Mouse (Mus musculus) midbrain, postnatal 0 days (tissue): ENCODE measurements at regions not wholly inside any gene's neighbourhood (a gene's known extent, or its start where the extent isn't known, plus 50 kb on each side); places are given as distances from the start of the nearest gene placed in this dataset.
A peak's percentile ranks its signal among the peaks of the same experiment; 100 is the strongest.

Source experiments
- ATAC-seq: fragments of 200-750 bp; cut with Nextera tagmentation; 2 replicates; pipeline ENCODE4 v1.8.0; 2017; ENCODE audit warnings: moderate number of reproducible peaks, mild to moderate bottlenecking, moderate TSS enrichment, moderate library complexity; ENCODE audit not compliant: low FRiP score
- DNase-seq: peaks from one replicate; pipeline ENCODE4 v3.0.0-alpha.2; 2015; ENCODE audit warnings: low spot score
- H3K27ac ChIP-seq: fragments of 300-500 bp; sonication (generic); 2 replicates; pipeline ENCODE4 v1.5.1; 2014; ENCODE audit warnings: low read depth, mild to moderate bottlenecking, low read length, mixed read lengths
- H3K27me3 ChIP-seq: fragments of 300-500 bp; sonication (generic); 2 replicates; pipeline ENCODE4 v1.6.1; 2014; ENCODE audit warnings: low read length, control low read depth, mixed read lengths; ENCODE audit not compliant: insufficient read depth
- H3K36me3 ChIP-seq: fragments of 300-500 bp; sonication (generic); 2 replicates; pipeline ENCODE4 v1.6.1; 2014; ENCODE audit warnings: low read length, control low read depth, mixed read lengths; ENCODE audit not compliant: insufficient read depth
- H3K4me1 ChIP-seq: fragments of 300-500 bp; sonication (generic); 2 replicates; pipeline ENCODE4 v1.6.1; 2014; ENCODE audit warnings: mild to moderate bottlenecking, control low read depth, antibody characterized with exemption, low read length, mixed read lengths; ENCODE audit not compliant: insufficient read depth
- H3K4me2 ChIP-seq: fragments of 300-500 bp; sonication (generic); 2 replicates; pipeline ENCODE4 v1.6.1; 2014; ENCODE audit warnings: low read depth, mild to moderate bottlenecking, low read length, mixed read lengths; ENCODE audit not compliant: poor library complexity, severe bottlenecking
- H3K4me3 ChIP-seq: fragments of 300-500 bp; sonication (generic); 2 replicates; pipeline ENCODE4 v1.5.1; 2014; ENCODE audit warnings: low read depth, mild to moderate bottlenecking, low read length, moderate library complexity
- H3K9ac ChIP-seq: fragments of 300-500 bp; sonication (generic); replicated peaks from 2 replicates; pipeline ENCODE4 v1.6.1; 2014; ENCODE audit warnings: mild to moderate bottlenecking, low read length, moderate library complexity, mixed read lengths; ENCODE audit not compliant: poor library complexity, severe bottlenecking
- H3K9me3 ChIP-seq: fragments of 300-500 bp; sonication (generic); 2 replicates; pipeline ENCODE4 v1.6.1; 2016; ENCODE audit warnings: low read length, control low read depth
- CTCF ChIP-seq: IDR thresholded peaks from 2 replicates; pipeline ENCODE4 v1.5.1; 2016; ENCODE audit warnings: antibody characterized with exemption, mild to moderate bottlenecking
- WGBS: fragments of 180-500 bp; shearing (Covaris S2); extraction: QIAGEN DNeasy Blood & Tissue Kit; methylation state at CpG from one replicate; pipeline ENCODE4 v1.1.7; 2014; 5-methylcytosine and 5-hydroxymethylcytosine counted together

DNA sequence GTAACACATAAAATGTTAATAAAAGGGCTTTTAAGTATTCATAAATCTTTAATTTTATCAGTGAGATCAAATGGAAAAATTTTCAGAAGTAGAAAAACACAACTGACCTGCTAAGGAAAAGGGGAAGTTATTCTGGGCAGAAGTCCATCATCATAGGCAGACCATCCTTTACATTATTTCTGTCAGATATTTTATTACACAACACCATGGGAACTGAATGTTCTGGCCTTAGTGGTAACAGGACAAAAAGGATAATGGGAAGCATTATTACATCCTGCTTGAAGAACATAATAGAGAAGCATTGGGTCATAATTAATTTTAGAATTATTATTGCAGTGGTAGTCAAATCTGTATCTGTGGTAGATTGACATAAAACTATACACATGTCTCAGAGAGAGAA is 603.5 kb upstream of the Gje1 start:
- ATAC-seq = no peak
- no peak overlapping the region for H3K4me2 ChIP-seq
- TF ChIP-seq CTCF = no peak

GRCm38 (mm10) chr10:15317017-15317607 is 599.1 kb upstream of the Gje1 start:
- Histone ChIP-seq H3K4me1 (no peaks in the 10 kb centered on the region), H3K27me3 (no peaks in the 10 kb centered on the region), H3K9ac (no peak overlapping the region), H3K27ac (no peak overlapping the region), H3K9me3 (0 out of 2 replicates have a peak, but pooled peaks cover 4% of the 10 kb centered on the region), H3K4me3 (no peak overlapping the region), H3K36me3 (no peaks in the 10 kb centered on the region), H3K4me2 (no peak overlapping the region)
- DNase-seq (no peak), ATAC-seq (no peak)
- 83% methylated on average over 2 of the region's 2 CpGs for WGBS
- TF ChIP-seq CTCF = no peak

More for the DNA sequence above, 603.5 kb upstream of the Gje1 start:
- Histone ChIP-seq H3K36me3 (no peaks in the 10 kb centered on the region), H3K4me3 (no peak overlapping the region), H3K4me1 (no peaks in the 10 kb centered on the region), H3K9me3 (0 out of 2 replicates have a peak, but pooled peaks cover 4% of the 10 kb centered on the region), H3K27ac (no peak overlapping the region), H3K9ac (no peak overlapping the region), H3K27me3 (no peaks in the 10 kb centered on the region)
- no peak for DNase-seq

DNA sequence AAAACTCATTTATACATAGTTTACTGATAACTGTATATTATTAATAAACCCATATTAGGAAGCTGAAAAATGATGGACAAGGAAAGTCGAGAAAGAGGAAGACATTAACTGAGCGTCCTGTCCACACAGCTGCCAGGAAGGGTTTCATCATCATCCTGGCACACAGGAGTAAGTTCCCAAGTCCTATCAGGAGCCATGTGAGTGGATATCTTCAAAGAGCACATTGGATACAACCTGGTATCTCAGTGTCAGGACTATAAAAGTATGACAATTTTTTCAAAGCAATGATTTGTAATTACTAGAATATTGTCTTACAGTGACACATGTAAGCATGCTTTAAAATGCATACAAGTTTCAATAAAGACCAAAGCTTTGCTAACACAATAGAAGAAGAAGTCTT is 592.6 kb upstream of the Gje1 start:
- Histone ChIP-seq H3K4me3 (no peak overlapping the region), H3K27ac (no peak overlapping the region), H3K9me3 (no peaks in the 10 kb centered on the region), H3K9ac (no peak overlapping the region), H3K4me2 (no peak overlapping the region), H3K27me3 (no peaks in the 10 kb centered on the region), H3K4me1 (no peaks in the 10 kb centered on the region), H3K36me3 (no peaks in the 10 kb centered on the region)
- no peak for DNase-seq
- 84% methylated on average over 2 of the region's 2 CpGs for WGBS
- ATAC-seq = no peak
- TF ChIP-seq CTCF = no peak

DNA sequence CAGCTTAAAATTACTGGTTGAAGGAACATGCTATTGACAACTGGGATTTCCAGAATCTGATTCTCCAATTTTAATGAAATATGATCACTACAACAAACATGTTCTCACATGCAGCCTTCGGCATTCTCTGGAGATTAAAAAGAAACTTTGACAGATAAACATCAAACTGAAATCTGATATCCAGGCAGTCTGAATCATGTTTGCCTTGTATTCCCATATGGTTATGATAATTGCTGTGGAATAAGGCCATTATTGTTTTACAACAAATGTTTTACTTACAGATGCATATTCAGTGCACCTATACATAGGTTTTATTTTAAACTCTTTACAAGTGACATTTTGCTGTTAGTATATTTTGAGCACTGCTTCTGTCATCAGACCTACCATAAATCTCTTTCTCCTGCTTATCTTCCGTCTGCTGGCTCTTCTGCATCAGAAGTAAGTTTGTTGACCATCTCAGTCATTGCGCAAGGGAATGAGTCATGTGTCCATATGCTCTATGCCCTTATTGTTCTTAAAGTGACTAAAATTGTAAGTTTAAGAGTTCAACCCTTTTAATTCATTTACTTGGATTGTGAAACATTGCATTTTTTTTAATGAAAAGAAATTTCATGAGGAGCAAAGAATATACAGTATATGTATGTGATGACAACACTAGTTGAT is 587.9 kb upstream of the Gje1 start:
- Histone ChIP-seq H3K9ac (no peak overlapping the region), H3K27me3 (no peaks in the 10 kb centered on the region), H3K36me3 (no peaks in the 10 kb centered on the region), H3K9me3 (no peaks in the 10 kb centered on the region), H3K4me2 (no peak overlapping the region), H3K27ac (no peak overlapping the region), H3K4me3 (no peak overlapping the region), H3K4me1 (no peaks in the 10 kb centered on the region)
- WGBS = 86% methylated on average over 3 of the region's 3 CpGs
- no peak for TF ChIP-seq CTCF
- DNase-seq (no peak), ATAC-seq (no peak)

GRCm38 (mm10) chr10:15300199-15301085 is 582.4 kb upstream of the Gje1 start:
- Histone ChIP-seq H3K4me2 (peak overlapping the region; percentile 37), H3K27ac (no peak overlapping the region; the same call in 1 of the 2 replicates), H3K36me3 (no peaks in the 10 kb centered on the region), H3K9ac (no peak overlapping the region), H3K27me3 (no peaks in the 10 kb centered on the region), H3K4me1 (no peaks in the 10 kb centered on the region), H3K4me3 (0 out of 2 replicates have a peak overlapping the region, but pooled peaks have one; percentile 10), H3K9me3 (no peaks in the 10 kb centered on the region)
- DNase-seq = peak; percentile 92
- TF ChIP-seq CTCF = peak; percentile 97
- 31% methylated on average over 8 of the region's 8 CpGs for WGBS
- ATAC-seq = peak; percentile 88
